Mouse (Mus musculus) hindbrain, embryonic 11.5 days (tissue): Measurements from ENCODE around the gene Zbtb38. TPM values are rescaled to one million over a fixed set of nuclear protein-coding genes. Genes with fewer than 3 reads are reported as not detected.
A peak's percentile ranks its signal among the peaks of the same experiment; 100 is the strongest.

Experiments used
- ATAC-seq: fragments of 200-750 bp; cut with Nextera tagmentation; 2 replicates; pipeline ENCODE4 v1.8.0; 2017; ENCODE audit warnings: mild to moderate bottlenecking, moderate TSS enrichment, moderate library complexity; ENCODE audit not compliant: low FRiP score
- DNase-seq: peaks from one replicate; pipeline ENCODE4 v3.0.0-alpha.2; 2015; ENCODE audit warnings: low spot score
- H3K27ac ChIP-seq: fragments of 300-500 bp; sonication (generic); 2 replicates; pipeline ENCODE4 v1.5.1; 2014; ENCODE audit warnings: mild to moderate bottlenecking, low read depth, low read length
- H3K27me3 ChIP-seq: fragments of 300-500 bp; sonication (generic); 2 replicates; pipeline ENCODE4 v1.6.1; 2014; ENCODE audit warnings: mild to moderate bottlenecking, low read length, moderate library complexity, mixed read lengths; ENCODE audit not compliant: control insufficient read depth, insufficient read depth
- H3K36me3 ChIP-seq: fragments of 300-500 bp; sonication (generic); 2 replicates; pipeline ENCODE4 v1.6.1; 2014; ENCODE audit warnings: mild to moderate bottlenecking, low read length, moderate library complexity, mixed read lengths; ENCODE audit not compliant: control insufficient read depth, insufficient read depth
- H3K4me1 ChIP-seq: fragments of 300-500 bp; sonication (generic); replicated peaks from 2 replicates; pipeline ENCODE4 v1.6.1; 2014; ENCODE audit warnings: low read length, mixed read lengths; ENCODE audit not compliant: control insufficient read depth, insufficient read depth
- H3K4me2 ChIP-seq: fragments of 300-500 bp; sonication (generic); replicated peaks from 2 replicates; pipeline ENCODE4 v1.6.1; 2014; ENCODE audit warnings: mild to moderate bottlenecking, low read depth, low read length
- H3K4me3 ChIP-seq: fragments of 300-500 bp; sonication (generic); 2 replicates; pipeline ENCODE4 v1.5.1; 2014; ENCODE audit warnings: low read depth, low read length
- H3K9ac ChIP-seq: fragments of 300-500 bp; sonication (generic); 2 replicates; pipeline ENCODE4 v1.6.1; 2014; ENCODE audit warnings: low read depth, low read length
- H3K9me3 ChIP-seq: fragments of 300-500 bp; sonication (generic); 2 replicates; pipeline ENCODE4 v1.6.1; 2016; ENCODE audit warnings: low read length; ENCODE audit not compliant: control insufficient read depth
- WGBS: fragments of 180-500 bp; shearing (Covaris S2); extraction: QIAGEN DNeasy Blood & Tissue Kit; methylation state at CpG from one replicate; pipeline ENCODE4 v1.1.7; 2014; 5-methylcytosine and 5-hydroxymethylcytosine counted together
- polyA plus RNA-seq: library from polyadenylated mRNA; unstranded; fragments of >200 nt; fragmentation: Nextera tagmentation; extraction: Ambion mirVana; gene quantifications from 2 replicates; pipeline ENCODE4 v1.2.1, GENCODE M21; 2014

Zbtb38 gene
- polyA plus RNA-seq, 1 experiment from 2014 or later, result 14.3 TPM

DNA sequence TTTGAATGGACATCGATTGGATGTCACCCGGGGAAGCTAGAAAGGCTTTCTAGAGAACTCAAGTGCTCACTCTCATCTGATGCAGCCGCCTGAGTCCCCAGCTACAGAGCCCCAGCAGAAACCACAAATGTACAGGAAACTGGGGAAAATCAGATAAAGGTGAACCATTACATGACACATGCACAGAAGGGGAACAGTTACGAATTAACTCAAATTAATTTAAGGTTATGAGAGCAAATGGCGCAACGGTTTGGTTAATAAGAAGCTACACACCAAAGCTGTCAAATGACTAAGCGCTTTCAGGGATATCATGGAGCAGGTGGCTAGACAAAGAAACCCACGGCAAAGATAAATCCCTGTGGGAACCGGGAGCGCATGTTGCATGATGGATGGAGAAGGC lies 35.2 kb upstream of the Zbtb38 start:
- DNase-seq (peak; percentile 12), ATAC-seq (no peak)
- Histone ChIP-seq H3K36me3 (no peaks in the 10 kb centered on the region), H3K4me3 (no peak overlapping the region), H3K27me3 (no peaks in the 10 kb centered on the region), H3K9me3 (no peaks in the 10 kb centered on the region), H3K27ac (no peak overlapping the region), H3K4me1 (no peaks in the 10 kb centered on the region), H3K9ac (no peak overlapping the region), H3K4me2 (no peak overlapping the region)
- WGBS, result 80% methylated on average over 10 of the region's 10 CpGs

- no peak overlapping the region for H3K4me2 ChIP-seq
- no peak overlapping the region for H3K4me3 ChIP-seq
- no peaks in the 10 kb centered on the region for H3K4me1 ChIP-seq
- H3K36me3 ChIP-seq, result no peaks in the 10 kb centered on the region
- H3K9ac ChIP-seq, result no peak overlapping the region
- no peaks in the 10 kb centered on the region for H3K9me3 ChIP-seq
- DNase-seq, result no peak
- no peak overlapping the region for H3K27ac ChIP-seq
- 58% methylated on average over 9 of the region's 9 CpGs for WGBS
- no peaks in the 10 kb centered on the region for H3K27me3 ChIP-seq
- no peak for ATAC-seq
These were observed 33.3 kb upstream of the Zbtb38 start for GRCm38 (mm10) chr9:96785871-96786342.

DNA sequence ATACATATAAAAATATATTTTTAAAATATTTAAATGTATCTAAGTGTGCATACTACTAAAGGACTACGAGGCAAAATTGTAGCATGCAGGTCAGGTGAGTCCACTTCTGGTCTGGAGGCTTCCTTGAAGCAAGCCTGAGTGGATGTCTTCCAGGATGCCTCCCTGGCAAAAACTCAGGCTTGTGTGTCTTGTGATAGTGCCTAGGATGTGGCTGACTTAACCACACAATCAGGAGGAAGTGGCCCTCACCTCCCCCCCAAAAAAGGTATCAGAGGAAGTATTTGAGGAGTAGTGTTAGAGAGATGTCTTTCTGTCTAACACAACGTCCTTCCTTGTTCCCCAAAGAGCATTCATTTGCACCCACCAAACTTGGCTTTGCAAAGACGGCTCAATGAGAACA lies 32.6 kb upstream of the Zbtb38 start:
- WGBS, result 85% methylated on average over 3 of the region's 3 CpGs
- Histone ChIP-seq H3K27ac (no peak overlapping the region), H3K9me3 (no peaks in the 10 kb centered on the region), H3K36me3 (no peaks in the 10 kb centered on the region), H3K9ac (no peak overlapping the region), H3K27me3 (no peaks in the 10 kb centered on the region), H3K4me2 (no peak overlapping the region), H3K4me1 (no peaks in the 10 kb centered on the region), H3K4me3 (no peak overlapping the region)
- ATAC-seq (no peak), DNase-seq (no peak)

GRCm38 (mm10) chr9:96783667-96784066 lies 31.0 kb upstream of the Zbtb38 start:
- Histone ChIP-seq H3K9ac (no peak overlapping the region), H3K27ac (no peak overlapping the region), H3K27me3 (no peaks in the 10 kb centered on the region), H3K4me2 (no peak overlapping the region), H3K4me1 (no peaks in the 10 kb centered on the region), H3K36me3 (no peaks in the 10 kb centered on the region), H3K4me3 (no peak overlapping the region), H3K9me3 (no peaks in the 10 kb centered on the region)
- WGBS, result 88% methylated on average over 9 of the region's 9 CpGs
- ATAC-seq, result no peak
- DNase-seq, result no peak

DNA sequence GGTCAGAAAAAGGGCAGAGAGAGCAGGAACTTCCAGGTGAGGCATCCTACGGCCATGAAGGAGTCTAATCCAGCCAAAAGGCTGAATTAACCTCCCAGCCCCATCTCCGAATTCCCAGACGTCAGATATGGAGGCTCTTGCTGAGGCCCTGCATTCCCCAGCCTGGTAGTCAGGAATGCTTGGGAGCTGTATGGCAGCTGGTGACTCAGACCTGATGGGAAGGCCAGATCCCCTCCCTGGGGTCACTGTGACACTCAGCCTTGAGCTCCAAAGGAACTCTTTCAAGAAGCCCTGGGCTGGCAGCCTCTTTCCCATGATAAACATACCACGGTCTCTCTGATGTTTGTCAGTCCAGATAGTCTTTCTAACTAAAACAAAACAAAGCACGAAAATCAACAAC lies 30.6 kb upstream of the Zbtb38 start:
- DNase-seq, result no peak
- Histone ChIP-seq H3K9me3 (no peaks in the 10 kb centered on the region), H3K9ac (no peak overlapping the region), H3K36me3 (no peaks in the 10 kb centered on the region), H3K4me3 (no peak overlapping the region), H3K27me3 (no peaks in the 10 kb centered on the region), H3K4me2 (no peak overlapping the region), H3K4me1 (no peaks in the 10 kb centered on the region), H3K27ac (no peak overlapping the region)
- ATAC-seq, result no peak
- 63% methylated on average over 5 of the region's 5 CpGs for WGBS

- Histone ChIP-seq H3K9me3 (no peaks in the 10 kb centered on the region), H3K27me3 (no peaks in the 10 kb centered on the region), H3K4me3 (no peak overlapping the region), H3K9ac (no peak overlapping the region), H3K4me2 (no peak overlapping the region), H3K36me3 (no peaks in the 10 kb centered on the region), H3K27ac (no peak overlapping the region), H3K4me1 (no peaks in the 10 kb centered on the region)
- ATAC-seq (no peak), DNase-seq (no peak)
- 82% methylated on average over 8 of the region's 8 CpGs for WGBS
These were observed 29.4 kb upstream of the Zbtb38 start for GRCm38 (mm10) chr9:96782062-96782461.

- Histone ChIP-seq H3K27ac (no peak overlapping the region), H3K4me1 (no peaks in the 10 kb centered on the region), H3K4me3 (no peak overlapping the region), H3K27me3 (no peaks in the 10 kb centered on the region), H3K36me3 (no peaks in the 10 kb centered on the region), H3K4me2 (no peak overlapping the region), H3K9me3 (no peaks in the 10 kb centered on the region), H3K9ac (no peak overlapping the region)
- ATAC-seq (peak; percentile 25; the same call in 1 of the 2 replicates), DNase-seq (peak; percentile 12)
- whole genome bisulfite sequencing, result 9% methylated on average over 6 of the region's 6 CpGs
These were observed 20.5 kb upstream of the Zbtb38 start for GRCm38 (mm10) chr9:96773146-96773545.

DNA sequence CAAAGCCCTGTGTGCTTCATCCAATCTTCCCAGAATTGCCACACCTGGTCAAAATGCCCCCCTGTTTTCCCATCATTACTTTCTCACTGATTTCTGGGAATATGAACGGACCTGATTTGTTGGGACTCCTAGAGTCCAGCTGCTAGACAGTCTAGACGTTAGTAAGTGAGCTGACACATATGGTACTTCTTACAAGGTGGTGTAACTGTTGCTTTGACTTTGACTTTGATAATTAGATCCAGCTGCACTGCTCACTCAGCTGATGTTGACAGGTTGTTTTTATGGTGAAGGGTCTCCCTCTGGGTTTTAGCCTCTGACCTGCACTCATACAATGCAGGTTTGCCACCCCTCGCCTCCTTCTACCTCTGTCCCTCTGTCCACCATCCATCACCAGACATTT lies 17.8 kb upstream of the Zbtb38 start:
- Histone ChIP-seq H3K4me1 (no peaks in the 10 kb centered on the region), H3K36me3 (no peaks in the 10 kb centered on the region), H3K4me2 (no peak overlapping the region), H3K27ac (no peak overlapping the region), H3K27me3 (no peaks in the 10 kb centered on the region), H3K9me3 (no peaks in the 10 kb centered on the region), H3K9ac (no peak overlapping the region), H3K4me3 (no peak overlapping the region)
- no peak for DNase-seq
- no peak for ATAC-seq
- WGBS, result 67% methylated on average over 3 of the region's 3 CpGs

GRCm38 (mm10) chr9:96769651-96770050 lies 17.0 kb upstream of the Zbtb38 start:
- Histone ChIP-seq H3K9me3 (no peaks in the 10 kb centered on the region), H3K4me3 (no peak overlapping the region), H3K36me3 (no peaks in the 10 kb centered on the region), H3K27ac (no peak overlapping the region), H3K4me2 (no peak overlapping the region), H3K9ac (no peak overlapping the region), H3K4me1 (no peaks in the 10 kb centered on the region), H3K27me3 (no peaks in the 10 kb centered on the region)
- ATAC-seq (no peak), DNase-seq (no peak)
- WGBS, result 84% methylated on average over 9 of the region's 9 CpGs
